Mouse (Mus musculus) megakaryocyte, embryonic 14.5 days (primary cell): ENCODE results near the gene Olfr38.

ENCODE experiments used
- FLI1 ChIP-seq: IDR thresholded peaks from 2 replicates; pipeline ENCODE4 v1.6.1; 2012; ENCODE audit warnings: low read length, inconsistent platforms, mixed read lengths
- GATA1 ChIP-seq: IDR thresholded peaks from 3 replicates; pipeline ENCODE4 v1.6.1; 2012; ENCODE audit warnings: mixed read lengths, low read length, inconsistent platforms, borderline replicate concordance

DNA sequence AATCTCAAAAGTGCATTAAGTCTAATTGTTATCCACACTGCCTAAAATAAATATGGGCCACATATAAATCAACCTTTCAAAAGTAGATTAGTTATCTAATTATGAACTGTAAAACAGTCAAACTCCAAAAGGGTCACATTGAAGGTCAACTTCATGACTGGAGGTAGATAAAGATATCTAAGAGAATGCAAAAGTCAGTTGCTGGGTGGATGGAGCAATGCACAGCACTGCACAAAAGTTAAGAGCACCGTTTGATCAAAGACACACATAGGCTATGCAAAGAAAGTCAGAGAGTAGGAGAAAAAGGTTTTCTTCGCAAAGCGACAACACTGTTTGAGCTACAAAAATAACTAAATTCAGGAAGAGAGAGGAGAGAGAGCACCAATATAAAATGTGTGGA is 38.8 kb downstream of the Olfr38 start:
- TF ChIP-seq GATA1 (no peak), FLI1 (no peak)
